Mouse (Mus musculus) embryonic fibroblast, embryonic 13.5 days (primary cell): ENCODE measurements around the gene Vstm4. TPM values are rescaled to one million over a fixed set of nuclear protein-coding genes. Genes with fewer than 3 reads are reported as not detected.

Experiments
- H3K27ac ChIP-seq: 2 replicates; pipeline ENCODE4 v1.5.1; 2012; ENCODE audit warnings: low read length, control low read depth, inconsistent platforms; ENCODE audit not compliant: insufficient read depth
- H3K4me1 ChIP-seq: 2 replicates; pipeline ENCODE4 v1.6.1; 2011; ENCODE audit warnings: low read length; ENCODE audit not compliant: control insufficient read depth, insufficient read depth
- H3K4me3 ChIP-seq: 2 replicates; pipeline ENCODE4 v1.5.1; 2011; ENCODE audit warnings: mild to moderate bottlenecking, control low read depth, low read length; ENCODE audit not compliant: insufficient read depth
- CTCF ChIP-seq: IDR thresholded peaks from 2 replicates; pipeline ENCODE4 v1.5.1; 2011; ENCODE audit warnings: mild to moderate bottlenecking, control low read depth, low read length, moderate library complexity, borderline replicate concordance; ENCODE audit not compliant: insufficient read depth
- POLR2A ChIP-seq: IDR thresholded peaks from 2 replicates; pipeline ENCODE4 v1.6.1; 2011; ENCODE audit warnings: low read depth, mild to moderate bottlenecking, control low read depth, low read length, moderate library complexity
- polyA plus RNA-seq: library from polyadenylated mRNA; stranded (reverse); fragments of >200 nt; gene quantifications from 2 replicates; pipeline ENCODE4 v1.2.4, GENCODE M21; 2011; ENCODE audit warnings: low read depth; ENCODE audit not compliant: missing spikeins, insufficient read length

Gene Vstm4
- polyA plus RNA-seq, 1 experiment: 3.9 TPM

DNA sequence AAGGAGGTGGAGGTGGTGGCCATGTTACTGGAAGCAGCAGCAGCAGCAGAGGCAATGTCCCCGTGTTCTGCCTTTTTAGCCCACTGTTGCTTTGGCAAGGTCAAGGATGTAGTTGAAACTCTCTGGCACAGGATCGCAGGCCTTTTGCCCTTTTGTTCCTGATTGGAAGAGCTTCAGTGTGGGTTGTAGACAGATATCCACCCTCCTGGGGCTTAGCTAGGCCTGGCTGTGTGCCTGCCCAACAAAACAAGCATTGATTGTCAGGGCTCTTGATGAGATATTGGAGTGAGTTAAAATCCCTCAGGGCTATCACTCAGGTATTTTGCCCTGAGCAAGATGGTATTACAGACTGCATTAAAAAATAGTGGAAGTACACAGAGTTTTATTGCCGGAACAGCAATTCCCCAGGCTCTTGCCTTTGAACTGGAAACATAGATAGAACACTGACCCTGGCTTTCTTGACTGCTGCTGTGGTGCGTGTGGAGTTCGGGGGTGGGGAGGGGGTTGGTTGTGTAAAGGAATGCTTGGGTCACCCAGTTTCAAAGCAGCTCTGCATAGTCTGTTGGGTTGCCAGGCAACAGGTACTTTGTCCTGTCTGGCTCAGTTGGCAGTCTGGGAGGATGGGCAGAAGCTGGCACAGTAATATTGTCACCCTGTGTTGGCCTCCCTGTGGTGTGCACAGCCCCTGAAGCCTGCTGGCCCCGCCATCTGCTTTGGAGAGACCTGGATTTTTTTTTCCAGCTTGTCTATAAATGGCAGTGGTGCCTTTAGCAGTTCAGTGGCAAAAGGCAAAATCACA, 32.5 kb downstream of the Vstm4 start:
- no peak overlapping the region for H3K4me3 ChIP-seq

GRCm38 (mm10) chr14:32894341-32894853, 37.8 kb downstream of the Vstm4 start:
- Histone ChIP-seq H3K4me1 (no peaks in the 10 kb centered on the region), H3K27ac (no peak overlapping the region), H3K4me3 (no peak overlapping the region)
- TF ChIP-seq CTCF: no peak
- no peak for TF ChIP-seq POLR2A

More for the DNA sequence above, 32.5 kb downstream of the Vstm4 start:
- Histone ChIP-seq H3K4me1 (no peaks in the 10 kb centered on the region), H3K27ac (no peak overlapping the region)
- TF ChIP-seq POLR2A (no peak), CTCF (no peak)

DNA sequence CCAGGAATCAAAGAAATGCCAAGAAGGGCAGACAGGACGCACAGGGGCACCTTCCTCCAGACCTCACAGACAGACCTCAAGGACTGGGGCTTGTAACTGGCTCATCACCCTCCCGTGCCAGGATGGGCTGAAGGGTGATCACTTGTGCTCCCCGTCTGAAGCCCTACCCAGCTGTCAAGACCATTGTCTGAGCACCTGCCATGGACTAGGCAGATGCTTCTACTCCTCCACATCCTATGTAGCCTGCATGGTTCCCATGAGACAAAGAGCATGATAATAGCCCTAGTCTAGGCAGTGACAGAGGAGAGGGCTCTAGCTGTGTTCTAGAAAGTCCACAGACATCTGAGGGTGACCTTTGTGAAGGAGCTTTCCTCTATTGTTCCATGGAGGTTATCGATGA, 38.3 kb downstream of the Vstm4 start:
- Histone ChIP-seq H3K4me1 (no peaks in the 10 kb centered on the region), H3K4me3 (no peak overlapping the region), H3K27ac (no peak overlapping the region)
- TF ChIP-seq CTCF (no peak), POLR2A (no peak)

- no peak for TF ChIP-seq CTCF
- no peak for TF ChIP-seq POLR2A
- no peak overlapping the region for H3K27ac ChIP-seq
- H3K4me1 ChIP-seq: no peaks in the 10 kb centered on the region
- H3K4me3 ChIP-seq: no peak overlapping the region
These were observed 40.3 kb downstream of the Vstm4 start for GRCm38 (mm10) chr14:32896896-32897295.

GRCm38 (mm10) chr14:32903203-32903602, 46.6 kb downstream of the Vstm4 start:
- no peaks in the 10 kb centered on the region for H3K4me1 ChIP-seq
- H3K4me3 ChIP-seq: no peak overlapping the region
- H3K27ac ChIP-seq: no peak overlapping the region
- TF ChIP-seq POLR2A: no peak
- no peak for TF ChIP-seq CTCF

DNA sequence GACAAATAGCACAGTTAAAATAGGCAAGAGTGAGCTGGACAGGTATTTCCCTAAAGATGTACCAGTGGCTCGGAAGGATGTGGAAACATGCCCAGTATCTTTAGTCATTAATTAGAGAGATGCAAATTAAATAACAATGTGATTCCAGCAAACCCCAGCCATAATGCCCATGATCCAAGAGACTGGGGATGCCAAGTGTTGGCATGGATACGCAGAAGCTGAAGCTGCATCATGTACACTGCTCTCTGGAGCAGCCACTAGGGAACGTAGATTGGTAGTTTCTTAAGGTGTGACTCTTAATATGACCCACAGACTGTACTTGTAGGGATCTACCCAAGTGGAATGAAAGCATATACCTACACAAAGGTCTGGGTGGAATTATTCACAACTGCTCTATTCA, 50.0 kb downstream of the Vstm4 start:
- H3K4me3 ChIP-seq: no peak overlapping the region
- no peak overlapping the region for H3K27ac ChIP-seq
- TF ChIP-seq CTCF (no peak), POLR2A (no peak)

GRCm38 (mm10) chr14:32909112-32909511, 52.6 kb downstream of the Vstm4 start:
- Histone ChIP-seq H3K4me1 (no peaks in the 10 kb centered on the region), H3K4me3 (no peak overlapping the region), H3K27ac (no peak overlapping the region)
- TF ChIP-seq CTCF (no peak), POLR2A (no peak)

More for the DNA sequence above, 50.0 kb downstream of the Vstm4 start:
- no peaks in the 10 kb centered on the region for H3K4me1 ChIP-seq

DNA sequence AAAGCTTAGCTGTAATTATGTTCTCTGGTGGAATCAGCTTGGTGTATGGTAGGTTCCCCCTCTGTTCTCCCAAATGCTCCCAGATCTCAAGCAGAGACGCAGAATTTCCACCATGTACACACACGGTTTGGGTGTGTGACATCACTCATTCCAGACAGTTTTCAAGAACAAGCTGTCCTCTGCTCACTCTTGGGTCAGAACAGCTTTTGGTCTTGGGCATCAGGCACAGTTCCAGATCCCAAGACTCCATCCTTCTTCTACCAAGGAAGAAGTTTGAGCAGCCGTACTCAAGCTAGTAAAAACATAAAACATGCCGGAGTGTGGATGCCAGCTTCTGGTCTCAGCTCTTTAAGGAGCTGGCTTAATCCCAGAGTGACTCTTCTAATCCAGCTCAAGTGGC, 54.6 kb downstream of the Vstm4 start:
- Histone ChIP-seq H3K4me3 (no peak overlapping the region), H3K27ac (no peak overlapping the region), H3K4me1 (no peaks in the 10 kb centered on the region)
- TF ChIP-seq POLR2A (no peak), CTCF (no peak)

- no peak overlapping the region for H3K27ac ChIP-seq
- no peak for TF ChIP-seq POLR2A
- TF ChIP-seq CTCF: no peak
- no peak overlapping the region for H3K4me3 ChIP-seq
- H3K4me1 ChIP-seq: peaks cover 4% of the 10 kb centered on the region; the same call in 1 of the 2 replicates
These were observed 58.8 kb downstream of the Vstm4 start for GRCm38 (mm10) chr14:32915360-32915759.

- peaks cover 4% of the 10 kb centered on the region; the same call in 1 of the 2 replicates for H3K4me1 ChIP-seq
- no peak overlapping the region for H3K27ac ChIP-seq
- H3K4me3 ChIP-seq: no peak overlapping the region
- TF ChIP-seq CTCF (no peak), POLR2A (no peak)
These were observed 61.4 kb downstream of the Vstm4 start for GRCm38 (mm10) chr14:32917919-32918318.
